Mouse (Mus musculus) cerebellum, postnatal 4 days (tissue): Measurements from ENCODE around the gene Ppm1b.

Experiments used
- DNase-seq, 2 experiments: peaks; one replicate each; pipeline ENCODE4 v3.0.0; 2022; ENCODE audit warnings: low spot score in 2 of 2, mixed read lengths in 1 of 2

The Ppm1b gene

DNA sequence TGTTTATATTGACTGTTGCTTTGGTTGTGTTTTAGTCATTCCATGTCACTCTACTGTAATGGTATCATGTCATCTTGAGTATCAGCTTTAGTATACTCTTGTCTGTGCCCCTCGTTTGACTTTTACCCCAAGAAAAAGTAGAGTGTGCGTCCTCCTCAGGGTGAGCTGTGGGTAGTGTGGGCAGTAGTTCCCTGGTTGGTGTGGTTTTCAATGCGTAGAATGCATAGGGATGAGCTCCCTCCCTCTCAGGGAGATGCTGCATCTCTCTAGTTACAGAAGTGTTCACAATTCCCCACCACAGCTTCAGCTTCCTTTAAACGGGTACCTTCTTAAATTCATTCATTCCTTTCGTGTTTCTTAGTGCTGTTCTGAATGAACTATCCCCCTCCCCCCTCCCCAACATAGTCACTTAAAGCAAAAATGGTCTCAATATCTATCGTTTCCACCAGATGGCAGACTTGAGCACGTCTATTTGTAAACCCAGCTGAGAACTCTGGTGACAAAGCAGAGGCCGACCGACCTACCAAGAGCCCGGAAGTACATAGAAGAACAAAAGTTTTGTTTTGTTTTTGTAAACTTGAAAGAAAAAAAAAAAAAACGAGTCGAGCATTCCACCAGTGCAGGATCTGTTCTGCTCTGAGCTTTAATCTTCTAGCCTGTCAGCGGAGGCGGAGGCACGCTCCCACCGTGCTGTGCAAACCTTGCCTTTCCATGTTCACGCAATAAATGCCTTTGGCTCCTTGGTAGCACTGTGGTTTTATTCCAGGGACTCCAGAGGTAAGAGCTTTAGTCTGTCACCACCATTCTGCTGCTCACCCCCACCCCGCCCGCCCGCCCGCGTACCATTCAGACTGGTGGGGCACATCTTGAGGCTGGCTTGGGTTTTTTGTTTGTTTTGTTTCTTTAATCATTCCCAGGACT, 67.0 kb downstream of the Ppm1b start:
- DNase-seq = peak in 1 of 2 experiments; percentile 55

GRCm38 (mm10) chr17:85024237-85024636, 67.7 kb downstream of the Ppm1b start:
- no peak for DNase-seq

DNA sequence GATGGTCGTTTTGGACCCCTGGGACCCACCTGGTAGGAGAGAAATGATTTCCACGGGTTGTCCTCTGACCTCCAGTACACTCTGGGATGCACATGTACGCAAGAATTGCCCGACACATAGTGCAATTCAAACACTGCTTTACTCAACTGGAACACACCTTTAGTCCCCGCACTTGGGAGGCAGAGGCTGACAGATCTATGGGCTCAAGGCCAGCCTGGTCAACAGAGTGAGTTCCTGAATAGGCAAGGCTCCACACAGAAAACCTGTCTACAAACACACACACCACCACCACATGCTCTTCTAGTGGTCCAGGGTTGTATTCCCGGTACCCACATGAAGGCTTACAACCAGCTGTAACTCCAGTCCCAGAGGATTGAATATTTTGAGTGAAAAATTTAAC, 68.6 kb downstream of the Ppm1b start:
- no peak for DNase-seq

- no peak for DNase-seq
Observed at GRCm38 (mm10) chr17:85026436-85026835, 69.9 kb downstream of the Ppm1b start.

GRCm38 (mm10) chr17:85027247-85027646, 70.7 kb downstream of the Ppm1b start:
- DNase-seq = no peak

GRCm38 (mm10) chr17:85028093-85028739, 71.7 kb downstream of the Ppm1b start, which contains the start of gene Slc3a1:
Gene Slc3a1 (plus strand): TSS chr17:85028376.
- DNase-seq = no peak

DNA sequence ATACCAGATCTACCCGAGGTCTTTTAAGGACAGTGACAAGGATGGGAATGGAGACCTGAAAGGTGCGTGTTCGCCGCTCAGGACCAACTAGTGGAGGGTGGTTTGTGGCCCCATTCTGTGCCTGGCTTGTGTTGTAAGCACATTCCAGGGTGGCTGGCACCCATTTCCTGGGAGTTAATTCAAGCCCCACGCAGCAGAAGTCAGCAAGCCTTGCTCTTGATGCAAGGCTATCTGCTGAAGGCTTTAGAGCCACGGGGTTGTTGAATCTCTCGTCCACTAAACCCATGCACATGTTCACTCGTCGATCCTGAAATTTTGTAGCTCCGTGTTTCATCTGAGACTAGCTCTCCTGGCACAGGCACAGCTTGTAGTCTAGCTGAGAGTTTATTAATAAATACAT, 72.3 kb downstream of the Ppm1b start:
- no peak for DNase-seq

DNA sequence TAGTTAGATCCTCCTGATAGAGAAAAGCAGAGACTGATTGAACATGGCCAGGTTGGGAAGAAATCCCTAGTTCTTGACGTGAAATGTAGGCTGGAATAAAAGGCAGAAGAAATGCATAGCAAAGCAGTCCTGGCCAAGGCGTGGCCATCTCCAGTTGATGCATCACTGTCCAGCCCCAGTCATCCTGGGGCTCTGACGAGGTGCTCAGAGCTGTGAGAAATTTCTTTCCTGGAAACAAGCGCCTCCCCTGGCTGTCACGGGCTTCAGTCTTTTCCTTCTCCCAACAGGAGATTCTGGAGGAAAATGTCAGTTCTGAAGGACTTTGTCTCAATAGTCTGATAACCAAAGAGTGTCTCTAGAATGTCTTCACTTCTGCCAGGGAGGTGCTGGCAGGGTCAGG, 74.1 kb downstream of the Ppm1b start:
- DNase-seq = no peak

- no peak for DNase-seq
Observed at GRCm38 (mm10) chr17:85033087-85033486, 76.5 kb downstream of the Ppm1b start.

- DNase-seq = no peak
Observed at GRCm38 (mm10) chr17:85034068-85034467, 77.5 kb downstream of the Ppm1b start.

DNA sequence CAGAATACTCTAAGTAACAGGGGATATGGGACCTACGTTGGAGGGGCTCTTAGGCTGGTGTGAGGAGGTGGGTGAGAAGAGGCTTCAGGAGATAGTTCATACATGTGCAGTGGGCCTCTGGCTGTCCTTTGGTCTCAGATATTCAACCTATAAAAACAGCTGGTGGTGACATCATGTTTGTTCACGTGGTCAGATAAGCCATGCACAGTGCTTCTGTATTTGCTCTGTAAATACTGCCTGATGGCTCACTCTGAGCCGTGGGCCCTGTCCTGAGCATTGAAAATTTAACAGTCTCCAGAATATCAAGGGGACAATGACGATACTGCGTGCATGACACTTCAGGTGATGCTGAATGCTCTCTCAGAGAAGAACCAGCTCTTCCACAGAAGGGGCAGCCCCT, 81.3 kb downstream of the Ppm1b start:
- DNase-seq = no peak

DNA sequence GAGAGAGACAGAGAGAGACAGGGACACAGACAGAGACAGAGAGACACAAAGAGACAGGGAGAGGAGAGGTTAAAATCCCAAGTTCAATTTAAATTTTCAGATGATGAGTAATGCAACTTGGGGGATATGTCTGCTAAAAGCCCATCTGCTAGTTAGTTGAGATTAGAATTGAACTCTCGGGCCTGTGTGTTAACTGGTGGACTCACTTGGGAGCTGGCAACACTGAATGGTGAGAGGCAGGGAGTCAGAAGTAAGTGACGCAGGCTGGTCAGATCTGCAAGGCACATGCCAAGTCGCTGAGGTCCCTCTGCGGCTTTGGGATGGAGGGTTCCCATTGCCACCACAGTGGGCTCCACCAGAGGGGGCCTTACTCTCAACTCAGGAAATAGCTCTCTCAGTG, 81.8 kb downstream of the Ppm1b start:
- DNase-seq = no peak

DNA sequence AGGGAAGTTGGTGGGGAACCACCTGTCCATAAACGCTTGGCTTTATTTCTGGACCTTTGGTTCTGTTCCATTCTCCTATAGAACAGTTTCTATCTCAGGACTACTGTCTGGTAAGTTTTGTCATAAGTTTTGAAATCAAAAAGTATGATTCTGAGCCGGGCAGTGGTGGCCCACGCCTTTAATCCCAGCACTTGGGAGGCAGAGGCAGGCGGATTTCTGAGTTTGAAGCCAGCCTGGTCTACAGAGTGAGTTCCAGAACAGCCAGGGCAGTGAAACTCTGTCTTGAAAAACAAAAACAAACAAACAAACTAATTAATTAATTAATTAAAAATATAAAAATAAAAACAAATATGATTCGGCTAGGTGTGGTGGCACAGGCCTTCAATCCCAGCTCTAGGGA, 82.2 kb downstream of the Ppm1b start:
- DNase-seq = no peak

- DNase-seq = no peak
Observed at GRCm38 (mm10) chr17:85040913-85041312, 84.4 kb downstream of the Ppm1b start.

GRCm38 (mm10) chr17:85042419-85042818, 85.9 kb downstream of the Ppm1b start:
- no peak for DNase-seq

- DNase-seq = no peak
Observed at GRCm38 (mm10) chr17:85043404-85043816, 86.9 kb downstream of the Ppm1b start.

- DNase-seq = no peak
Observed at GRCm38 (mm10) chr17:85044466-85044865, 87.9 kb downstream of the Ppm1b start.

- DNase-seq = no peak
Observed at GRCm38 (mm10) chr17:85045160-85045559, 88.6 kb downstream of the Ppm1b start.

GRCm38 (mm10) chr17:85048379-85048778, 91.8 kb downstream of the Ppm1b start:
- no peak for DNase-seq

DNA sequence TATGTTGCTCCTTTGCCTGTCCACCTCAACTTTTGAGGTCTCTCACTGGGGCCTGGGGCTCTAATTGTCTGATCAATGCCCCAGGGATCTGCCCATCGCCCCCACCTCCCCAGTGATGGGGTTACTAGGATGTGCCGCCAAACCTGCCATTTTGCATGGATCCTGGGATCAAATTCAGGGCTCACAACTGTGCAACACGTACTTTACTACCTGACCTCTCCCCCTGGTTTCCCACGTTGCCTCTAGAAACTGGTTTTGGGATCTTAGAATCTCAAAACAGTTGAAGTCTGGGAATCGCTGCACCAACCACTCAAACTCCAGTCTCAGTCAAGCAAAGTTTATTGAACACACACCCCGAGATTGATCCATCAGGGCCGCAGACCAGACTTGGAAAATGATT, 101.7 kb downstream of the Ppm1b start:
- no peak for DNase-seq

- no peak for DNase-seq
Observed at GRCm38 (mm10) chr17:85059136-85059535, 102.6 kb downstream of the Ppm1b start.

- no peak for DNase-seq
Observed at GRCm38 (mm10) chr17:85063560-85063959, 107.0 kb downstream of the Ppm1b start.

DNA sequence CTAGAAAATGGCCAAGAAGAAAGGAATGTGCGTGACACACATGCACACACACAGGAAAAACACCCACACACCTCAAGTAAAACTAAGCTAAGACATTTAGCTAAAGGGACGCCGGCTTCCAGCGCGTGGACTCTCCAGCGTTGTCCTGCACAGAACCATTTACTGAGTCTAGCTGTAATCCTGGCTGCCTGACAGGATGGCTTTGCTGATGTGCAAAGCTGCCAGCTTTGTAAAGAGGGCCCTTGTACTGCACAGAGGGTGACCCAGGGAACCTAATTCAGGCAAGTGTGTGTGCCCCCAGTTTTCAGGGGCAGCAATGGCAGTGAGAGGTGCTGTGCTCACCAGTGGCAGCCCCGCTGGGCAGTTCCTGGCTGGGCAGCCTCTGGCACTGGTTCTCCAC, 110.8 kb downstream of the Ppm1b start:
- DNase-seq = no peak
